Mouse (Mus musculus): Measurements from ENCODE around the gene Socs3. TPM values are rescaled to one million over a fixed set of nuclear protein-coding genes. Genes with fewer than 3 reads are reported as not detected.

The Socs3 gene
- polyA plus RNA-seq, 1 experiment from 2014 or later: 171 TPM

DNA sequence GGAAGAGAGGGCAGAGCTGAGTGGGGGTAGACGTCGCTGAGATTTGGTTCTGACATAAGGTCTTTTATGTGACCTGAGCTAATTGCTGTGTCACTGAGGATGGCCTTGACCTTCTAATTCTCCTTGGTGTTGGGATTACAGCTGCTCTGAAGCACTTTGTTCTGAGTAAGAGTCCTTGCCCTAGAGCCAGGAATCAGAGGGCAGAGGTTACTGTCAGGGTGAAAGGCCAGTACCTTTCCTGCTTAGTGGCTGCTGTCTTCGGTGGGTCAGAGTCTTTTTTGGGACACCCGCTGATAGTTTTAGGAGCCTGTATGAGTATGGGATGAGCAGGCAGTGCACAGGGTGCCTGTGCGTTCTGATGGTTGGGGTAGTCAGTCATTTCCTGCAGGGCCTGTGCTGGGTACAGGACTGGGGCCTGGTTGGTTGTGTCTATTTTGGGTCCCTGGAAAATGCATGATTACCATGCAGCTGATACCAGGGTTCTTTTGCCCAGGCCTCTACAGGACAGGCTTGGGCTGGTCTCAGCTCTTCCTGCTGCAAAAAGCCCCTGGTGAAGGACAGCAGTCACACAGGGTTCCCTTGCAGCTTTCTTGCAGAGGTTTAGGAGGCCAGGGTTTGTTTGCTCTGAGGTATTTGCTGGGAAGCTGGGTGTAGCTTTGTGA, 38.4 kb upstream of the Socs3 start:
- H3K27me3 ChIP-seq: no peaks in the 10 kb centered on the region
- ChIA-PET CTCF (interaction anchor here (1.4 to 3.4 kb wide), 5 partner anchors 13 to 58 kb away, joined by 3 to 11 read pairs (median 4); partner anchors contain the start of gene Socs3), POLR2A (interaction anchor here (1.1 to 8.3 kb wide), 5 partner anchors 14 to 70 kb away, joined by 3 to 51 read pairs (median 5); partner anchors contain the start of gene Socs3)
- no peak for DNase-seq (ENCODE audit: low read depth, low spot score)
- no peak for ATAC-seq
- in situ Hi-C loops (cut with MboI; ENCODE audit: low pct_unique_long_range_greater_than_20kb): no loop called here
- TF ChIP-seq CTCF (IDR thresholded peaks at IDR 0.05): no peak

DNA sequence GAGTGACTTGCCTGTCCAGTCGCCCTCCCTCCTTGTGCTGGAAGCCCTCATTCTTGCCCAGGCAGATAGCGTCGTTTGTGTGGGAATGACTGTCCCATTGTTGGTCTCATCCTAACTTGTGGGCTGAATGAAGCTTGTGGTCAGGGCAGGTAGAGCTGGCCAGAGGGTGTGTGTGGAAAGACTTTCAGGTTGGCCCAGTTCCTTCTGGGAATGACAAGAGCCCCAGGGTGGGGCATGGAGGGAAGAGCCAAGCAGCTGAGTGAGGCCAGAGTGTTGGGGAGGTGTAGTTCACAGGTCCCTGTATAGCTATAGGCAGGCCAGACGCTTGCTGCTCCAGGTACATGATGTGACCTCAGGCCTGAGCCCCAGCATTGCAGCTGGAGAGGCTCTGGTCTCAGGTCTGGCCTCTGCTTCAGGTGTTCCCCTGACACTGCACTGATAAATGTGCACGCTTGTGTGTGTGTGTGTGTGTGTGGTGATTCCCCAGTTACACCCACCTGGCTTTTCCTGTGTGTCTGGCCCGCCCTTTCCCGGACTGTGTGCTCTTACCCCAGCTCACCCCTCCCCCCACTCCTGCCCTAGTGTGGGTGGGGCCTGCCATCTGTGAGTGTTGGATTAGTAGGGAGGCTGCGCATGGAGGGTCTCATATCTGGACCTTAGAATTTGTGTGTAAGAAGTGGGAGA, 37.8 kb upstream of the Socs3 start:
- CTCF ChIA-PET: interaction anchor here (0.7 to 3.4 kb wide), 4 partner anchors 13 to 358 kb away, joined by 3 to 11 read pairs (median 7); partner anchors contain the start of gene Socs3
- in situ Hi-C loops (cut with MboI; ENCODE audit: low pct_unique_long_range_greater_than_20kb): no loop called here
- POLR2A ChIA-PET: interaction anchor here (1.2 to 8.3 kb wide), 3 partner anchors 13 to 39 kb away, joined by 3 to 51 read pairs (median 5); partner anchors contain the start of gene Socs3
- DNase-seq (ENCODE audit: low read depth, low spot score) (no peak), ATAC-seq (no peak)
- no peak for TF ChIP-seq CTCF (IDR thresholded peaks at IDR 0.05)
- no peaks in the 10 kb centered on the region for H3K27me3 ChIP-seq

DNA sequence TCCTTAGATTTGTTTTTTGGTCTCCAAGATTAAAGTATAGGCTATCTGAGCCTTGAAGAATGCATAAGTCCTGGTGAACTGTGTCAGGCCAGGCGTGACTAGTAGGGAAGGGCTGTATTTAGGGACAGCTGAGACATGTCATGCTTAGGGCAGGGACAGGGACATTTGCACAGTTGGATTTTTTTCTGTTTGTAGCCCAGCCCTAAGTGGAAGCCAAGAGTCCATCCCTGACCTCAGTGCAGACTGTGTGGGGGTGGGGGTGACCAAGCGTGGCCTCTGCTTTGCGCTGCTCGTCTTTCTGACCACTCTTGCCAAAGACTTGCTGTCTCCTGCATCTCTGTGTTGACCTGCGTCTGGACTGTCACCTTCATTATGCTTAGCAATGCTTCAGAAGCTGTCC, 34.4 kb upstream of the Socs3 start:
- no peak for TF ChIP-seq CTCF (IDR thresholded peaks at IDR 0.05)
- CTCF ChIA-PET: interaction anchor here (1.0 to 1.3 kb wide), 3 partner anchors 8 to 30 kb away, joined by 3 read pairs; no protein-coding TSS in a partner anchor
- no peaks in the 10 kb centered on the region for H3K27me3 ChIP-seq
- no peak for ATAC-seq
- in situ Hi-C loops (cut with MboI; ENCODE audit: low pct_unique_long_range_greater_than_20kb): no loop called here
- DNase-seq (ENCODE audit: low read depth, low spot score): no peak
- POLR2A ChIA-PET: interaction anchor here (1.2 to 2.5 kb wide), 6 partner anchors 10 to 36 kb away, joined by 3 to 16 read pairs (median 6); partner anchors contain the start of genes Pgs1 and Socs3

DNA sequence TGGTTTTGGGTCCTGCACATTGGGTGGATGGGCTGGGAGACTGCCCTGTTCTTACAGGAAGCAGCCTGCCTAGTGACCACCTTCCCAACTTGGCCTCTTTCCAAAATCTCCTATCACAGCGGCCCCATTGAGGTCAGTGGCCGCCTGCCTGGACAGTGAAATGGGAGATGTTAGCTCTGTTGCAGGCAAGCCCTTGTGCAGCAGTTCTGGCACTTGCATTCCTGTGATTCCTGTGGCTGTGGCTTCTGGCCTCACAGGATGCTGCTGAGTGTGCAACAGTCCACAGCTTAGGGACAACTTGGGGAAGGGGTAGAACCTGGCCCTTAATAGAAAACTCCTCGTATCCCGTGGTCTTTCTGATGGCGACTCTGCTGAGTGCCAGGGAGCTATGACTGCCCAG, 33.9 kb upstream of the Socs3 start:
- POLR2A ChIA-PET: interaction anchor here (0.6 to 2.5 kb wide), 7 partner anchors 10 to 95 kb away, joined by 3 to 16 read pairs (median 6); partner anchors contain the start of genes Pgs1 and Socs3
- TF ChIP-seq CTCF (IDR thresholded peaks at IDR 0.05): no peak
- CTCF ChIA-PET: interaction anchor here (1.0 to 1.3 kb wide), 3 partner anchors 9 to 30 kb away, joined by 3 read pairs; no protein-coding TSS in a partner anchor
- in situ Hi-C loops (cut with MboI; ENCODE audit: low pct_unique_long_range_greater_than_20kb): no loop called here
- H3K27me3 ChIP-seq: no peaks in the 10 kb centered on the region
- peak; percentile 54 for ATAC-seq
- DNase-seq (ENCODE audit: low read depth, low spot score): no peak

DNA sequence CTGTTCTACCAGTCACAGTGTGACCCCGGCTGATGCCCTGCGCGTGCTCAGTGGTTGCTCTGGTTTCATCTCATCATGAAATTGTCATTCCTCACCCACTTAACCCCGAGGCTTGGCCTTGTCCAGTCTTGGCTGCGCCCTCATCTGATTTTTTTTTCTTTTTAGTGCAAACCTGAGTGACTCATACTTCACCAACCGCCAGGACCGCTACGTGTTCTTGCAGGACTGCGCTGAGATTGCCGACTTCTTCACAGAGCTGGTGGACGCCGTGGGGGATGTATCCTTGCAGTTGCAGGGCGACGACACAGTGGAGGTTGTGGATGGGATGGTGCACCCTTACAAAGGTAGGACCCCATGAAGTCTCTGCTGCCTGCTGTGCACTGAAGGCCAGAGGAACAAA, 33.3 kb upstream of the Socs3 start:
- TF ChIP-seq CTCF (IDR thresholded peaks at IDR 0.05): no peak

DNA sequence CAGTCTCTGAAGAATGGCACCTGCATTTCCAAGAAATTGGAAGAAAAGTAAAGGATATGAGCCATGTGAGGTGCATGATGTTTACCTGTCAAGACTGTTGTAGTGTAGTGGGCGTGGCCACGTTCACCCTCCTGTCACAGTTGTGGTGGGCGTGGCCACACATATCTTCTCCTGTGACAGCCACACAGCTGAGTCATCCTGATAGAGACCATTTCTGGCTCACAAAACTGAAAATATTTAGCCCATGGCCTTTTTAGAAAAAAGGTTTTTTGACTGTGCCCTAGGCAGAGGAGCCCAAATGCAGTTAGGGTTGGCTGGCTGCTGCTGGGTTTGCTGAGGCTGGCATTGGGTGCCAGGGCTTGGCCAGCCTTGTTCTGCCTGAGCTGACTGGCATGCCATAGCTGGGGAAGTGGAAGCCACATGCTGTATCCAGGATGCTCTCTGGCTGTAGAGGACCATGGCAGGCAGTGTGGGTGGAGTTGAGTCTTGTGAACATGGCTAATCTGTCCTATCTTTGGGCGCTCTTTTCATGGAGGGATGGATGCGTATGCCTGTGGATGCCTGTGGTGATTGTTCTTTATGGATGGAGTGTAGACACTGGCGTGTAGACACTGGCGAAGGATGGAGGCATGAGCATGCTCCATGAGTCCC, 30.8 kb upstream of the Socs3 start:
- ChIA-PET POLR2A (interaction anchor here (0.5 to 1.7 kb wide), 3 partner anchors 12 to 31 kb away, joined by 3 to 5 read pairs (median 4); partner anchors contain the start of gene Socs3), CTCF (interaction anchor here (1.4 to 1.5 kb wide), 2 partner anchors 12 to 31 kb away, joined by 4 to 5 read pairs; partner anchors contain the start of gene Socs3)
- in situ Hi-C loops (cut with MboI; ENCODE audit: low pct_unique_long_range_greater_than_20kb): no loop called here
- no peak for TF ChIP-seq CTCF (IDR thresholded peaks at IDR 0.05)
- no peaks in the 10 kb centered on the region for H3K27me3 ChIP-seq
- no peak for DNase-seq (ENCODE audit: low read depth, low spot score)
- ATAC-seq: peak; percentile 24

More for the DNA sequence above, 33.3 kb upstream of the Socs3 start:
- in situ Hi-C loops (cut with MboI; ENCODE audit: low pct_unique_long_range_greater_than_20kb): no loop called here
- POLR2A ChIA-PET: interaction anchor here (0.6 to 2.5 kb wide), 6 partner anchors 13 to 95 kb away, joined by 3 to 16 read pairs (median 5); partner anchors contain the start of genes Pgs1 and Socs3
- H3K27me3 ChIP-seq: no peaks in the 10 kb centered on the region
- CTCF ChIA-PET: interaction anchor here (1.0 to 1.3 kb wide), 2 partner anchors 20 to 29 kb away, joined by 3 read pairs; no protein-coding TSS in a partner anchor
- DNase-seq (ENCODE audit: low read depth, low spot score): no peak
- ATAC-seq: no peak

DNA sequence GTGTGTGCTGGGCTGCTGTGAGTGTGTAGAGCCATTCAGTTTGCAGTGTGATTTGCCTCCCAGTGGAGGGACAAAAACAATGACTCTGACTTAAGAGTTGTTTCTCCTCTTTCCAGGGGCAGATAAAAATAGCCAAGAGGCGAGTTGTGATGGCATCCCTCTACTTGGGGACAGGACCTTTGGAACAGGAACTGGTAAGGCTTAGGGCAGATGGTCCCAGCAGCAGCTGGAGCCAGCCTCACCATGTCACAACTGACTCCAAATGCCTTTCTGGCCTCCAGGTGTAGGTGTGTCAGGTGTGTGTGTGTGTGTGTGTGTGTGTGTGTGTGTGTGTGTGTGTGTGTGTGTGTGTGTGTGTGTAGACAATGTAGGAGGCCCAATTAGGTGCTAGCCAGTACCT, 30.2 kb upstream of the Socs3 start:
- ChIA-PET CTCF (interaction anchor here (1.4 kb wide), 1 partner anchor 11 kb away, joined by 4 read pairs; no protein-coding TSS in a partner anchor), POLR2A (interaction anchor here (0.5 to 2.0 kb wide), 3 partner anchors 19 to 24 kb away, joined by 3 to 5 read pairs (median 4); no protein-coding TSS in a partner anchor)
- ATAC-seq (no peak), DNase-seq (ENCODE audit: low read depth, low spot score) (no peak)
- no peaks in the 10 kb centered on the region for H3K27me3 ChIP-seq
- in situ Hi-C loops (cut with MboI; ENCODE audit: low pct_unique_long_range_greater_than_20kb): no loop called here
- no peak for TF ChIP-seq CTCF (IDR thresholded peaks at IDR 0.05)

DNA sequence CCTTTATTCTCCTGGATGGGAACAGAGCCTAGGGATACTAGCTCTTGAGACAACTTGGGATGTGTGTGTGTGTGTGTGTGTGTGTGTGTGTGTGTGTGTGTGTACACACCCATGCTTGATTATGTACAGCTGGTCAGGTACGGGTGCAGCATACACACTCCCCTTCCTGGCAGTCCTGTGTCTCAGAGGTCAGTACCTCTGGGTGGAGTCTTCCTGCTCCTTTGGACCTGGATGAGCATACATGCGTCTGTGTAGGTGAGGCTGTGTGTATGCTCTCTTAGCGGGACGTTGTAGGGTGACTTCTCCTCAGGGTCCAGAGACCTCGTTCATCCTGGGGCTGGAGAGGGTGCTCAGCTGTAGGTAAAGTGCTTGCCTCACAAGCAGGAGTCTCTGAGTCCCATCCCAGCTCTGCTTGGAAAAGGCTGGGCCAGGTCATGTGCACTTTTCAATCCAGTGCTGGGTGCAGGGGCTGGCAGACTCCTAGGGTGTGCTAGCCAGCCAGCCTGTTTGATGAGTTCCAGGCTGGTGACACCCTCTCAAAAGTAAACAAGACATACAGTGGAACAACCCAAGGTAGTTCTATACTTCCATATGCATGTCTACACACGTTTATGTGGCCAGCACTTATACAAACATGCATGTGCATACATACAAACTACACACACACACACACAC, 29.6 kb upstream of the Socs3 start:
- in situ Hi-C loops (cut with MboI; ENCODE audit: low pct_unique_long_range_greater_than_20kb): no loop called here
- no peaks in the 10 kb centered on the region for H3K27me3 ChIP-seq
- CTCF ChIA-PET: interaction anchor here (1.0 to 1.4 kb wide), 3 partner anchors 11 to 36 kb away, joined by 3 to 4 read pairs (median 3); no protein-coding TSS in a partner anchor
- POLR2A ChIA-PET: interaction anchor here (0.6 to 2.0 kb wide), 3 partner anchors 19 to 25 kb away, joined by 3 to 4 read pairs (median 4); no protein-coding TSS in a partner anchor
- ATAC-seq (no peak), DNase-seq (ENCODE audit: low read depth, low spot score) (no peak)
- TF ChIP-seq CTCF (IDR thresholded peaks at IDR 0.05): no peak

DNA sequence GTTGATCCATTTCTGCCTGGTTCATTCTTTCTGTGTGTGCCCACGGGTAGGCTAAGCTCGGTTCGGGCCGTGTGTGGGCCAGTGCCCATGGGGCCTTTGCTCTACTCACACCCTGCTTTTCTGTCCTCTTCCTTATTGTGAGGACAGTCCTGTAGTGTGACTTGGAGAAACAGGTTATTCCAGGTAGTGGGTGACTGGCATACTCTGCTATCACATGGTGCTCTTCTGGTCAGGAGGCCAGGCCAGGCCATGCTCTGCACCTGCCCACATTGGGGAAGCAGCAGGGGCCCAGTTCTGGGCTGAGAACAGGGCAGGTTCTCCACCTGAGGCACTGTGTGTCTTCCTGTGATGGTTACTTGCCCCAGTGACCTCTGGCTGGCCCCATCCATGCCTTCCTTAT, 28.5 kb upstream of the Socs3 start:
- ATAC-seq: no peak
- POLR2A ChIA-PET: interaction anchor here (2.0 kb wide), 1 partner anchor 17 kb away, joined by 4 read pairs; no protein-coding TSS in a partner anchor
- TF ChIP-seq CTCF (IDR thresholded peaks at IDR 0.05): no peak
- H3K27me3 ChIP-seq: no peaks in the 10 kb centered on the region
- in situ Hi-C loops (cut with MboI; ENCODE audit: low pct_unique_long_range_greater_than_20kb): no loop called here
- no peak for DNase-seq (ENCODE audit: low read depth, low spot score)
- CTCF ChIA-PET: interaction anchor here (1.0 to 1.4 kb wide), 2 partner anchors 24 to 35 kb away, joined by 3 read pairs; no protein-coding TSS in a partner anchor

Measured in Patski (cell line).